Mouse (Mus musculus) olfactory bulb, adult 2 months (tissue): ENCODE results near the gene Slc30a3.

Experiments
- CTCF ChIP-seq: fragments of 200-500 bp; IDR thresholded peaks from 2 replicates; pipeline ENCODE4 v1.5.1; 2012; ENCODE audit warnings: low read depth, mild to moderate bottlenecking, low read length, moderate library complexity; ENCODE audit not compliant: insufficient read depth
- POLR2A ChIP-seq: fragments of 200-500 bp; IDR thresholded peaks from 2 replicates; pipeline ENCODE4 v1.6.1; 2012; ENCODE audit warnings: mild to moderate bottlenecking, low read depth, low read length, moderate library complexity; ENCODE audit not compliant: insufficient read depth

- TF ChIP-seq CTCF (no peak), POLR2A (no peak)
Measured at GRCm38 (mm10) chr5:31151746-31152145, 43.7 kb upstream of the Slc30a3 start.
